Mouse (Mus musculus) erythroblast, embryonic 14.5 days (primary cell): ENCODE results near the gene Ppfibp1. TPM values are rescaled to one million over a fixed set of nuclear protein-coding genes. Genes with fewer than 3 reads are reported as not detected.

Experiments used
- H3K27me3 ChIP-seq: 2 replicates; pipeline ENCODE4 v1.6.1; 2012; ENCODE audit warnings: inconsistent platforms; ENCODE audit not compliant: control insufficient read depth
- H3K36me3 ChIP-seq: 2 replicates; pipeline ENCODE4 v1.6.1; 2012; ENCODE audit warnings: mild to moderate bottlenecking, inconsistent platforms; ENCODE audit not compliant: control insufficient read depth
- H3K4me1 ChIP-seq: 2 replicates; pipeline ENCODE4 v1.6.1; 2012; ENCODE audit warnings: inconsistent platforms; ENCODE audit not compliant: control insufficient read depth
- H3K4me3 ChIP-seq: replicated peaks from 2 replicates; pipeline ENCODE3; 2012; ENCODE audit warnings: moderate library complexity, mild to moderate bottlenecking, inconsistent platforms
- H3K9me3 ChIP-seq: 2 replicates; pipeline ENCODE4 v1.6.1; 2012; ENCODE audit warnings: low read length, inconsistent platforms, mixed read lengths; ENCODE audit not compliant: control insufficient read depth
- GATA1 ChIP-seq: IDR thresholded peaks from 2 replicates; pipeline ENCODE4 v1.6.1; 2012; ENCODE audit warnings: low read length, inconsistent platforms, mixed read lengths
- TAL1 ChIP-seq: IDR thresholded peaks from 3 replicates; pipeline ENCODE4 v1.6.1; 2012; ENCODE audit warnings: low read length, inconsistent platforms, mixed read lengths
- polyA plus RNA-seq: library from polyadenylated mRNA; stranded (reverse); fragments of >175 nt; gene quantifications from 2 replicates; pipeline ENCODE4 v1.2.3, GENCODE M21; 2012

Gene Ppfibp1
- polyA plus RNA-seq, 1 experiment: not detected

- H3K36me3 ChIP-seq: no peaks in the 10 kb centered on the region; the same call in 1 of the 2 replicates
- H3K9me3 ChIP-seq: no peaks in the 10 kb centered on the region
- H3K27me3 ChIP-seq: no peaks in the 10 kb centered on the region
- no peak for TF ChIP-seq GATA1
- no peak for TF ChIP-seq TAL1
- H3K4me3 ChIP-seq: no peak overlapping the region
- H3K4me1 ChIP-seq: no peaks in the 10 kb centered on the region
These were observed 83.7 kb downstream of the Ppfibp1 start for GRCm38 (mm10) chr6:146972009-146972408.

- TF ChIP-seq GATA1 (no peak), TAL1 (no peak)
- no peaks in the 10 kb centered on the region for H3K9me3 ChIP-seq
- no peak overlapping the region for H3K4me3 ChIP-seq
- no peaks in the 10 kb centered on the region; the same call in 1 of the 2 replicates for H3K36me3 ChIP-seq
- no peaks in the 10 kb centered on the region for H3K27me3 ChIP-seq
- no peaks in the 10 kb centered on the region for H3K4me1 ChIP-seq
These were observed 84.5 kb downstream of the Ppfibp1 start for GRCm38 (mm10) chr6:146972740-146973139.

GRCm38 (mm10) chr6:146973406-146973805 is 85.1 kb downstream of the Ppfibp1 start:
- no peaks in the 10 kb centered on the region for H3K9me3 ChIP-seq
- no peak for TF ChIP-seq GATA1
- H3K4me3 ChIP-seq: no peak overlapping the region
- no peaks in the 10 kb centered on the region for H3K4me1 ChIP-seq
- H3K36me3 ChIP-seq: no peaks in the 10 kb centered on the region; the same call in 1 of the 2 replicates
- H3K27me3 ChIP-seq: no peaks in the 10 kb centered on the region

- Histone ChIP-seq H3K4me3 (no peak overlapping the region), H3K9me3 (no peaks in the 10 kb centered on the region), H3K4me1 (no peaks in the 10 kb centered on the region), H3K36me3 (no peaks in the 10 kb centered on the region; the same call in 1 of the 2 replicates), H3K27me3 (no peaks in the 10 kb centered on the region)
- TF ChIP-seq GATA1 (no peak), TAL1 (no peak)
These were observed 85.5 kb downstream of the Ppfibp1 start for GRCm38 (mm10) chr6:146973830-146974229.

- Histone ChIP-seq H3K9me3 (no peaks in the 10 kb centered on the region), H3K36me3 (no peaks in the 10 kb centered on the region; the same call in 1 of the 2 replicates), H3K27me3 (no peaks in the 10 kb centered on the region), H3K4me1 (no peaks in the 10 kb centered on the region), H3K4me3 (no peak overlapping the region)
- no peak for TF ChIP-seq TAL1
- TF ChIP-seq GATA1: no peak
These were observed 88.2 kb downstream of the Ppfibp1 start for GRCm38 (mm10) chr6:146976446-146976845.

GRCm38 (mm10) chr6:146978691-146979114 is 90.4 kb downstream of the Ppfibp1 start:
- no peaks in the 10 kb centered on the region for H3K27me3 ChIP-seq
- TF ChIP-seq GATA1 (no peak), TAL1 (no peak)
- H3K36me3 ChIP-seq: no peaks in the 10 kb centered on the region; the same call in 1 of the 2 replicates
- no peak overlapping the region for H3K4me3 ChIP-seq
- no peaks in the 10 kb centered on the region for H3K4me1 ChIP-seq
- H3K9me3 ChIP-seq: no peaks in the 10 kb centered on the region

GRCm38 (mm10) chr6:146979115-146979744 is 90.9 kb downstream of the Ppfibp1 start:
- no peaks in the 10 kb centered on the region; the same call in 1 of the 2 replicates for H3K36me3 ChIP-seq
- H3K27me3 ChIP-seq: no peaks in the 10 kb centered on the region
- no peak for TF ChIP-seq GATA1
- TF ChIP-seq TAL1: no peak

GRCm38 (mm10) chr6:146979953-146980352 is 91.7 kb downstream of the Ppfibp1 start:
- H3K27me3 ChIP-seq: no peaks in the 10 kb centered on the region

More at GRCm38 (mm10) chr6:146979115-146979744, 90.9 kb downstream of the Ppfibp1 start:
- Histone ChIP-seq H3K4me3 (no peak overlapping the region), H3K4me1 (no peaks in the 10 kb centered on the region), H3K9me3 (no peaks in the 10 kb centered on the region)

GRCm38 (mm10) chr6:146981249-146981835 is 93.1 kb downstream of the Ppfibp1 start:
- no peaks in the 10 kb centered on the region for H3K9me3 ChIP-seq
- H3K4me3 ChIP-seq: no peak overlapping the region
- TF ChIP-seq GATA1: no peak
- TF ChIP-seq TAL1: no peak

More at GRCm38 (mm10) chr6:146979953-146980352, 91.7 kb downstream of the Ppfibp1 start:
- Histone ChIP-seq H3K4me3 (no peak overlapping the region), H3K4me1 (no peaks in the 10 kb centered on the region), H3K36me3 (no peaks in the 10 kb centered on the region; the same call in 1 of the 2 replicates), H3K9me3 (no peaks in the 10 kb centered on the region)
- TF ChIP-seq TAL1 (no peak), GATA1 (no peak)

GRCm38 (mm10) chr6:146984569-146984968 is 96.3 kb downstream of the Ppfibp1 start:
- H3K4me3 ChIP-seq: no peak overlapping the region

More at GRCm38 (mm10) chr6:146981249-146981835, 93.1 kb downstream of the Ppfibp1 start:
- no peaks in the 10 kb centered on the region for H3K27me3 ChIP-seq
- no peaks in the 10 kb centered on the region for H3K4me1 ChIP-seq
- no peaks in the 10 kb centered on the region; the same call in 1 of the 2 replicates for H3K36me3 ChIP-seq

More at GRCm38 (mm10) chr6:146984569-146984968, 96.3 kb downstream of the Ppfibp1 start:
- H3K36me3 ChIP-seq: no peaks in the 10 kb centered on the region; the same call in 1 of the 2 replicates
- H3K27me3 ChIP-seq: no peaks in the 10 kb centered on the region
- H3K9me3 ChIP-seq: no peaks in the 10 kb centered on the region
- H3K4me1 ChIP-seq: no peaks in the 10 kb centered on the region
- TF ChIP-seq TAL1 (no peak), GATA1 (no peak)
